Mouse (Mus musculus): Measurements from ENCODE around the gene Usp5. TPM values are rescaled to one million over a fixed set of nuclear protein-coding genes. Genes with fewer than 3 reads are reported as not detected.
"Not testable (repeated sequence)": the region's sequence is repeated elsewhere in the genome, so short reads cannot be mapped to it uniquely, and the experiment has no call there.

Usp5 gene
- polyA plus RNA-seq, 1 experiment from 2014 or later, result 212 TPM

GRCm38 (mm10) chr6:124834512-124835081 is 5.3 kb upstream of the Usp5 start:
- Histone ChIP-seq H3K27ac (replicated peaks) (0 out of 2 replicates have a peak overlapping the region, but pooled peaks have one; percentile 33), H3K4me3 (no peak overlapping the region), H3K4me1 (peaks cover 60% of the 10 kb centered on the region), H3K27me3 (ENCODE audit: low read depth, poor library complexity, severe bottlenecking) (peaks cover 8% of the 10 kb centered on the region; the same call in 1 of the 2 replicates), H3K36me3 (peaks cover 45% of the 10 kb centered on the region), H3K9me3 (replicated peaks) (no peaks in the 10 kb centered on the region)
- no peak for DNase-seq (ENCODE audit: low spot score)
- WGBS, result 93% methylated on average over 6 of the region's 6 CpGs

- no peaks in the 10 kb centered on the region for H3K27me3 ChIP-seq (ENCODE audit: low read depth, poor library complexity, severe bottlenecking)
Measured at GRCm38 (mm10) chr6:124831649-124832048, 2.4 kb upstream of the Usp5 start.

GRCm38 (mm10) chr6:124831199-124831598 is 1.9 kb upstream of the Usp5 start:
- Histone ChIP-seq H3K4me1 (peaks cover 63% of the 10 kb centered on the region), H3K4me3 (peak overlapping the region; percentile 90), H3K36me3 (peaks cover 60% of the 10 kb centered on the region)
- not testable (repeated sequence) for H3K9me3 ChIP-seq (replicated peaks); H3K27ac ChIP-seq (replicated peaks); DNase-seq (ENCODE audit: low spot score); H3K27me3 ChIP-seq (ENCODE audit: low read depth, poor library complexity, severe bottlenecking)
- WGBS, result 95% methylated on average over 4 of the region's 4 CpGs

More at GRCm38 (mm10) chr6:124831649-124832048, 2.4 kb upstream of the Usp5 start:
- peaks cover 63% of the 10 kb centered on the region for H3K4me1 ChIP-seq
- peaks cover 55% of the 10 kb centered on the region for H3K36me3 ChIP-seq
- peak overlapping the region; percentile 90 for H3K4me3 ChIP-seq
- 94% methylated on average over 8 of the region's 8 CpGs for WGBS
- H3K27ac ChIP-seq (replicated peaks), result no peak overlapping the region
- no peaks in the 10 kb centered on the region for H3K9me3 ChIP-seq (replicated peaks)
- DNase-seq (ENCODE audit: low spot score), result no peak

GRCm38 (mm10) chr6:124829799-124830700 is 766 bp upstream of the Usp5 start:
- under 1% methylated on average over 38 of the region's 38 CpGs for WGBS
- peak overlapping the region; percentile 90 for H3K4me3 ChIP-seq
- peaks cover 52% of the 10 kb centered on the region for H3K4me1 ChIP-seq
- peak overlapping the region; percentile 90 for H3K27ac ChIP-seq (replicated peaks)
- H3K9me3 ChIP-seq (replicated peaks), result no peaks in the 10 kb centered on the region
- no peaks in the 10 kb centered on the region for H3K27me3 ChIP-seq (ENCODE audit: low read depth, poor library complexity, severe bottlenecking)
- peaks cover 65% of the 10 kb centered on the region for H3K36me3 ChIP-seq
- peak; percentile 93 for DNase-seq (ENCODE audit: low spot score)

GRCm38 (mm10) chr6:124828101-124828592 is 1.1 kb downstream of the Usp5 start:
- peak overlapping the region; percentile 90 for H3K4me3 ChIP-seq
- H3K4me1 ChIP-seq, result peaks cover 42% of the 10 kb centered on the region
- no peaks in the 10 kb centered on the region for H3K27me3 ChIP-seq (ENCODE audit: low read depth, poor library complexity, severe bottlenecking)
- H3K36me3 ChIP-seq, result peaks cover 65% of the 10 kb centered on the region
- peak overlapping the region; percentile 90 for H3K27ac ChIP-seq (replicated peaks)
- WGBS, result 27% methylated on average over 10 of the region's 10 CpGs
- no peaks in the 10 kb centered on the region for H3K9me3 ChIP-seq (replicated peaks)
- DNase-seq (ENCODE audit: low spot score), result peak; percentile 44

GRCm38 (mm10) chr6:124822049-124822448 is 7.2 kb downstream of the Usp5 start:
- WGBS, result 96% methylated on average over 4 of the region's 4 CpGs

GRCm38 (mm10) chr6:124820891-124821290 is 8.4 kb downstream of the Usp5 start:
- H3K36me3 ChIP-seq, result peaks cover 100% of the 10 kb centered on the region

More at GRCm38 (mm10) chr6:124822049-124822448, 7.2 kb downstream of the Usp5 start:
- DNase-seq (ENCODE audit: low spot score), result no peak
- Histone ChIP-seq H3K9me3 (replicated peaks) (no peaks in the 10 kb centered on the region), H3K36me3 (peaks cover 100% of the 10 kb centered on the region), H3K4me1 (no peaks in the 10 kb centered on the region; the same call in 1 of the 2 replicates), H3K4me3 (no peak overlapping the region), H3K27ac (replicated peaks) (no peak overlapping the region), H3K27me3 (ENCODE audit: low read depth, poor library complexity, severe bottlenecking) (no peaks in the 10 kb centered on the region)

GRCm38 (mm10) chr6:124817971-124818370 is 11.3 kb downstream of the Usp5 start:
- WGBS, result 93% methylated on average over 8 of the region's 8 CpGs
- Histone ChIP-seq H3K4me1 (peaks cover 23% of the 10 kb centered on the region), H3K4me3 (no peak overlapping the region), H3K36me3 (peaks cover 81% of the 10 kb centered on the region), H3K9me3 (replicated peaks) (no peaks in the 10 kb centered on the region), H3K27me3 (ENCODE audit: low read depth, poor library complexity, severe bottlenecking) (no peaks in the 10 kb centered on the region), H3K27ac (replicated peaks) (no peak overlapping the region)
- no peak for DNase-seq (ENCODE audit: low spot score)

More at GRCm38 (mm10) chr6:124820891-124821290, 8.4 kb downstream of the Usp5 start:
- H3K4me3 ChIP-seq, result no peak overlapping the region
- H3K9me3 ChIP-seq (replicated peaks), result no peaks in the 10 kb centered on the region
- WGBS, result 96% methylated on average over 5 of the region's 5 CpGs
- no peak for DNase-seq (ENCODE audit: low spot score)
- no peaks in the 10 kb centered on the region for H3K27me3 ChIP-seq (ENCODE audit: low read depth, poor library complexity, severe bottlenecking)
- H3K4me1 ChIP-seq, result no peaks in the 10 kb centered on the region
- no peak overlapping the region for H3K27ac ChIP-seq (replicated peaks)

- no peak overlapping the region for H3K27ac ChIP-seq (replicated peaks)
- H3K27me3 ChIP-seq (ENCODE audit: low read depth, poor library complexity, severe bottlenecking), result no peaks in the 10 kb centered on the region
- no peak overlapping the region for H3K4me3 ChIP-seq
- H3K4me1 ChIP-seq, result peaks cover 27% of the 10 kb centered on the region
- H3K36me3 ChIP-seq, result peaks cover 79% of the 10 kb centered on the region
- WGBS, result 97% methylated on average over 8 of the region's 8 CpGs
- no peak for DNase-seq (ENCODE audit: low spot score)
- H3K9me3 ChIP-seq (replicated peaks), result no peaks in the 10 kb centered on the region
Measured at GRCm38 (mm10) chr6:124817563-124817962, 11.7 kb downstream of the Usp5 start.

- DNase-seq (ENCODE audit: low spot score), result no peak
- Histone ChIP-seq H3K36me3 (peaks cover 79% of the 10 kb centered on the region), H3K4me3 (no peak overlapping the region), H3K27ac (replicated peaks) (no peak overlapping the region), H3K27me3 (ENCODE audit: low read depth, poor library complexity, severe bottlenecking) (no peaks in the 10 kb centered on the region), H3K9me3 (replicated peaks) (no peaks in the 10 kb centered on the region), H3K4me1 (peaks cover 31% of the 10 kb centered on the region)
- 94% methylated on average over 11 of the region's 11 CpGs for WGBS
Measured at GRCm38 (mm10) chr6:124817125-124817524, 12.2 kb downstream of the Usp5 start.

GRCm38 (mm10) chr6:124816611-124817010 is 12.7 kb downstream of the Usp5 start:
- DNase-seq (ENCODE audit: low spot score), result no peak
- Histone ChIP-seq H3K9me3 (replicated peaks) (no peaks in the 10 kb centered on the region), H3K4me1 (peaks cover 36% of the 10 kb centered on the region), H3K27ac (replicated peaks) (no peak overlapping the region), H3K27me3 (ENCODE audit: low read depth, poor library complexity, severe bottlenecking) (no peaks in the 10 kb centered on the region), H3K36me3 (peaks cover 79% of the 10 kb centered on the region), H3K4me3 (no peak overlapping the region)
- 94% methylated on average over 4 of the region's 4 CpGs for WGBS

- peak overlapping the region; percentile 75 for H3K4me3 ChIP-seq
- no peaks in the 10 kb centered on the region for H3K9me3 ChIP-seq (replicated peaks)
- H3K27ac ChIP-seq (replicated peaks), result peak overlapping the region; percentile 95
- WGBS, result 80% methylated on average over 9 of the region's 9 CpGs
- peaks cover 45% of the 10 kb centered on the region for H3K4me1 ChIP-seq
- no peak for DNase-seq (ENCODE audit: low spot score)
- peaks cover 79% of the 10 kb centered on the region for H3K36me3 ChIP-seq
- H3K27me3 ChIP-seq (ENCODE audit: low read depth, poor library complexity, severe bottlenecking), result no peaks in the 10 kb centered on the region
Measured at GRCm38 (mm10) chr6:124814858-124815774, 14.2 kb downstream of the Usp5 start.

Measured in midbrain, embryonic 10.5 days (tissue).